Comparison of ENCODE assay signal across 26 mouse cellular contexts in genomic region chr16:94655083-94655482, GRCm38 (mm10).
DNase-seq lines count a peak whose midpoint lies in the region; ATAC-seq and TF ChIP-seq lines count a peak whose summit lies in the region.
"Had no signal": no experiment of that assay in that cellular context is flagged by ENCODE, and none has a peak within 500 bp of the region (broad histone marks: within the 10 kb centered on the region; RNA-seq: fewer than 3 reads in every experiment).

No protein-coding gene starts in this region.

- no peak for TF ChIP-seq CTCF in brain, embryonic 14.5 days (IDR thresholded peaks at IDR 0.05; ENCODE audit: borderline replicate concordance, extremely low read depth, insufficient read depth, insufficient read length)

- H3K27ac ChIP-seq in forebrain, embryonic 14.5 days (ENCODE audit: low read depth, low read length): no peak overlapping the region
- no peak overlapping the region for H3K27ac ChIP-seq in forebrain, embryonic 10.5 days
- H3K27ac ChIP-seq in limb, embryonic 13.5 days: no peak overlapping the region
- no peak overlapping the region for H3K27ac ChIP-seq in limb, embryonic 10.5 days
- H3K27ac ChIP-seq: embryonic facial prominence, embryonic 12.5 days; heart, embryonic 10.5 days; heart, embryonic 15.5 days; intestine, embryonic 15.5 days; layer of hippocampus, adult 2 months; liver, embryonic 15.5 days; neural tube, embryonic 12.5 days had no signal

- DNase-seq in forebrain, embryonic 14.5 days (ENCODE audit: low spot score): peak; percentile 43
- no peak for DNase-seq in forebrain, embryonic 10.5 days (ENCODE audit: extremely low spot score, low spot score)
- DNase-seq in limb, embryonic 10.5 days (ENCODE audit: low spot score): no peak
- DNase-seq in brain, embryonic 14.5 days (ENCODE audit: low read depth): peak; percentile 63
- no peak for DNase-seq in frontal cortex, postnatal 25 days (ENCODE audit: low spot score in 2 of 2)
- DNase-seq: adrenal gland, postnatal 10 days; cerebellum, adult 11 months; cerebellum, adult 9-10 months; cerebellum, postnatal 36 days; kidney, adult 2 months; kidney, postnatal 36 days; lung, embryonic 14.5 days; lung, postnatal 14 days had no signal

- peaks cover 4% of the 10 kb centered on the region for H3K36me3 ChIP-seq in forebrain, embryonic 14.5 days (ENCODE audit: control insufficient read depth, insufficient read depth, low read length)
- H3K36me3 ChIP-seq in forebrain, embryonic 10.5 days (replicated peaks): peaks cover 9% of the 10 kb centered on the region
- H3K36me3 ChIP-seq in limb, embryonic 13.5 days: peaks cover 2% of the 10 kb centered on the region
- H3K36me3 ChIP-seq in limb, embryonic 10.5 days: peaks cover 7% of the 10 kb centered on the region
- H3K36me3 ChIP-seq in myocyte (ENCODE audit: control insufficient read depth, insufficient read depth): no peaks in the 10 kb centered on the region
- H3K36me3 ChIP-seq: intestine, embryonic 15.5 days had no signal

- 64% methylated on average over 6 of the region's 6 CpGs for WGBS in forebrain, embryonic 14.5 days
- 84% methylated on average over 6 of the region's 6 CpGs for WGBS in forebrain, embryonic 10.5 days
- WGBS in limb, embryonic 13.5 days: 64% methylated on average over 6 of the region's 6 CpGs
- whole genome bisulfite sequencing in limb, embryonic 10.5 days: 75% methylated on average over 6 of the region's 6 CpGs

- no peak overlapping the region for H3K4me2 ChIP-seq in forebrain, embryonic 14.5 days (ENCODE audit: low read length)
- no peak overlapping the region for H3K4me2 ChIP-seq in limb, embryonic 13.5 days (replicated peaks)
- peak overlapping the region; percentile 21 for H3K4me2 ChIP-seq in myocyte (ENCODE audit: low read depth)
- H3K4me2 ChIP-seq: embryonic facial prominence, embryonic 12.5 days; heart, embryonic 15.5 days; intestine, embryonic 15.5 days; liver, embryonic 15.5 days; lung, embryonic 14.5 days; midbrain, embryonic 11.5 days; neural tube, embryonic 12.5 days had no signal

- H3K4me1 ChIP-seq in forebrain, embryonic 14.5 days (ENCODE audit: control insufficient read depth, insufficient read depth, low read length): peaks cover 11% of the 10 kb centered on the region
- H3K4me1 ChIP-seq in forebrain, embryonic 10.5 days: peaks cover 9% of the 10 kb centered on the region; the same call in 1 of the 2 replicates
- H3K4me1 ChIP-seq in limb, embryonic 13.5 days: peaks cover 14% of the 10 kb centered on the region
- H3K4me1 ChIP-seq in limb, embryonic 10.5 days: no peaks in the 10 kb centered on the region

- no peaks in the 10 kb centered on the region for H3K27me3 ChIP-seq in forebrain, embryonic 14.5 days (replicated peaks; ENCODE audit: control insufficient read depth, insufficient read depth, low read length)
- H3K27me3 ChIP-seq in forebrain, embryonic 10.5 days (ENCODE audit: poor library complexity, severe bottlenecking): no peaks in the 10 kb centered on the region
- H3K27me3 ChIP-seq in limb, embryonic 13.5 days: no peaks in the 10 kb centered on the region
- H3K27me3 ChIP-seq in limb, embryonic 10.5 days (ENCODE audit: low read depth, poor library complexity, severe bottlenecking): no peaks in the 10 kb centered on the region
- no peaks in the 10 kb centered on the region for H3K27me3 ChIP-seq in myocyte (ENCODE audit: control insufficient read depth, insufficient read depth, insufficient read length)
- H3K27me3 ChIP-seq: embryonic facial prominence, embryonic 12.5 days; heart, embryonic 15.5 days; intestine, embryonic 15.5 days; liver, embryonic 15.5 days; neural tube, embryonic 12.5 days; Patski had no signal

- H3K9ac ChIP-seq in forebrain, embryonic 14.5 days (ENCODE audit: low read length): no peak overlapping the region
- H3K9ac ChIP-seq in limb, embryonic 13.5 days: no peak overlapping the region
- H3K9ac ChIP-seq: embryonic facial prominence, embryonic 12.5 days; heart, embryonic 15.5 days; intestine, embryonic 15.5 days; liver, embryonic 15.5 days; lung, embryonic 14.5 days; neural tube, embryonic 12.5 days had no signal

- peaks cover 100% of the 10 kb centered on the region for H3K79me2 ChIP-seq in myocyte (ENCODE audit: control insufficient read depth, insufficient read depth)

- no peak for TF ChIP-seq POLR2A in brain, embryonic 14.5 days (IDR thresholded peaks at IDR 0.05; ENCODE audit: borderline replicate concordance, extremely low read depth, insufficient read depth, insufficient read length, poor library complexity, severe bottlenecking)
- no peak for TF ChIP-seq POLR2A in myocyte (IDR thresholded peaks at IDR 0.05; ENCODE audit: insufficient read length, low read depth)

- ATAC-seq in forebrain, embryonic 14.5 days: peak; percentile 68; the same call in 1 of the 2 replicates
- ATAC-seq in limb, embryonic 13.5 days (ENCODE audit: low FRiP score, low read depth): peak; percentile 54; the same call in 1 of the 2 replicates
- ATAC-seq: hindbrain, embryonic 16.5 days; intestine, embryonic 15.5 days; Patski had no signal

- no peak overlapping the region for H3ac ChIP-seq in myocyte (ENCODE audit: control insufficient read depth, insufficient read length)

- H3K9me3 ChIP-seq in forebrain, embryonic 14.5 days (replicated peaks; ENCODE audit: control insufficient read depth, low read length): no peaks in the 10 kb centered on the region
- H3K9me3 ChIP-seq in forebrain, embryonic 10.5 days: no peaks in the 10 kb centered on the region
- no peaks in the 10 kb centered on the region for H3K9me3 ChIP-seq in limb, embryonic 13.5 days
- no peaks in the 10 kb centered on the region for H3K9me3 ChIP-seq in limb, embryonic 10.5 days (replicated peaks)
- H3K9me3 ChIP-seq: embryonic facial prominence, embryonic 12.5 days; heart, embryonic 10.5 days; heart, embryonic 15.5 days; intestine, embryonic 15.5 days; liver, embryonic 15.5 days; neural tube, embryonic 12.5 days had no signal

- no peak overlapping the region for H3K4me3 ChIP-seq in forebrain, embryonic 14.5 days (ENCODE audit: low read depth, low read length)
- no peak overlapping the region for H3K4me3 ChIP-seq in forebrain, embryonic 10.5 days
- no peak overlapping the region for H3K4me3 ChIP-seq in limb, embryonic 13.5 days
- H3K4me3 ChIP-seq in limb, embryonic 10.5 days: no peak overlapping the region
- H3K4me3 ChIP-seq in myocyte: no peak overlapping the region
- H3K4me3 ChIP-seq: embryonic facial prominence, embryonic 12.5 days; erythroblast, embryonic 14.5 days; heart, embryonic 10.5 days; heart, embryonic 15.5 days; intestine, embryonic 15.5 days; layer of hippocampus, adult 2 months; liver, embryonic 15.5 days; neural tube, embryonic 12.5 days had no signal

TF ChIP-seq in myocyte, 11 proteins besides CTCF, POLR2A, EP300 and RAD21:
- TF ChIP-seq TCF3 (IDR thresholded peaks at IDR 0.05; ENCODE audit: insufficient read length, low read depth) (peak; percentile 98), TCF12 (IDR thresholded peaks at IDR 0.05; ENCODE audit: insufficient read depth, poor library complexity, severe bottlenecking) (peak; percentile 98), USF1 (IDR thresholded peaks at IDR 0.05; ENCODE audit: low read depth) (no peak), CEBPB (IDR thresholded peaks at IDR 0.05; ENCODE audit: insufficient read depth, poor library complexity, severe bottlenecking) (no peak), REST (IDR thresholded peaks at IDR 0.05; ENCODE audit: insufficient read depth, insufficient read length) (no peak), MAX (IDR thresholded peaks at IDR 0.05; ENCODE audit: low read depth) (no peak), MYOG (IDR thresholded peaks at IDR 0.05; ENCODE audit: control insufficient read depth in 1 of 3, insufficient read depth in 1 of 3, insufficient read length in 2 of 3, low read depth in 2 of 3) (peak; percentile 99), MYOD1 (IDR thresholded peaks at IDR 0.05; ENCODE audit: control insufficient read depth in 1 of 3, insufficient read length in 2 of 3, low read depth in 2 of 3) (peak; percentile 91 to 99 (median 99)), SRF (IDR thresholded peaks at IDR 0.05; ENCODE audit: control insufficient read depth, insufficient read length, low read depth) (no peak), E2F4 (IDR thresholded peaks at IDR 0.05; ENCODE audit: insufficient read depth) (no peak), POLR2AphosphoS2 (IDR thresholded peaks at IDR 0.05; ENCODE audit: insufficient read length, low read depth) (no peak)
TF ChIP-seq in myocyte: peak in this region for 4.

Comparison
In these comparisons a context has a peak if more than half of its experiments do, and no peak if none do; other contexts are left out.
1. DNase-seq: peak in forebrain, embryonic 14.5 days (single experiment) and brain, embryonic 14.5 days (single experiment); none in forebrain, embryonic 10.5 days (single experiment), limb, embryonic 10.5 days (single experiment) and frontal cortex, postnatal 25 days (0 of 2).